Mouse (Mus musculus): Measurements from ENCODE around the gene Zbtb1.
A peak's percentile ranks its signal among the peaks of the same experiment; 100 is the strongest.
"Not testable (repeated sequence)": the region's sequence is repeated elsewhere in the genome, so short reads cannot be mapped to it uniquely, and the experiment has no call there.

Zbtb1 gene

DNA sequence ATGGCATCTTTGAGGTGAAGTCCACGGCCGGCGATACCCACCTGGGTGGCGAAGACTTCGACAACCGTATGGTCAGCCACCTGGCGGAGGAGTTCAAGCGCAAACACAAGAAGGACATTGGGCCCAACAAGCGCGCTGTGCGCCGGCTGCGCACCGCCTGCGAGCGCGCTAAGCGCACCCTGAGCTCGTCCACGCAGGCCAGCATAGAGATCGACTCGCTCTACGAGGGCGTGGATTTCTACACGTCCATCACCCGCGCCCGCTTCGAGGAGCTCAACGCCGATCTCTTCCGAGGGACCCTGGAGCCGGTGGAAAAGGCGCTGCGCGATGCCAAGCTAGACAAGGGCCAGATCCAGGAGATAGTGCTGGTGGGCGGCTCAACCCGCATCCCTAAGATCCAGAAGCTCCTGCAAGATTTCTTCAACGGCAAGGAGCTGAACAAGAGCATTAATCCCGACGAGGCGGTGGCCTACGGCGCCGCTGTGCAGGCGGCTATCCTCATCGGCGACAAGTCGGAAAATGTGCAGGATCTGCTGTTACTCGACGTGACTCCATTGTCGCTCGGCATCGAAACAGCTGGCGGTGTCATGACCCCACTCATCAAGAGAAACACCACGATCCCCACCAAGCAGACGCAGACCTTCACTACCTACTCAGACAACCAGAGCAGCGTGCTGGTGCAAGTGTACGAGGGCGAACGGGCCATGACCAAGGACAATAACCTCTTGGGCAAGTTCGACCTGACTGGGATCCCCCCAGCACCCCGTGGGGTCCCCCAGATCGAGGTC lies 35.3 kb downstream of the Zbtb1 start:
- DNase-seq = peak; percentile 35 to 57

GRCm38 (mm10) chr12:76405971-76406370 lies 35.9 kb downstream of the Zbtb1 start:
- peak in 1 of 2 experiments; percentile 52 for DNase-seq

GRCm38 (mm10) chr12:76407184-76407583 lies 37.1 kb downstream of the Zbtb1 start:
- DNase-seq = no peak

GRCm38 (mm10) chr12:76409166-76409565 lies 39.1 kb downstream of the Zbtb1 start:
- DNase-seq = no peak

DNA sequence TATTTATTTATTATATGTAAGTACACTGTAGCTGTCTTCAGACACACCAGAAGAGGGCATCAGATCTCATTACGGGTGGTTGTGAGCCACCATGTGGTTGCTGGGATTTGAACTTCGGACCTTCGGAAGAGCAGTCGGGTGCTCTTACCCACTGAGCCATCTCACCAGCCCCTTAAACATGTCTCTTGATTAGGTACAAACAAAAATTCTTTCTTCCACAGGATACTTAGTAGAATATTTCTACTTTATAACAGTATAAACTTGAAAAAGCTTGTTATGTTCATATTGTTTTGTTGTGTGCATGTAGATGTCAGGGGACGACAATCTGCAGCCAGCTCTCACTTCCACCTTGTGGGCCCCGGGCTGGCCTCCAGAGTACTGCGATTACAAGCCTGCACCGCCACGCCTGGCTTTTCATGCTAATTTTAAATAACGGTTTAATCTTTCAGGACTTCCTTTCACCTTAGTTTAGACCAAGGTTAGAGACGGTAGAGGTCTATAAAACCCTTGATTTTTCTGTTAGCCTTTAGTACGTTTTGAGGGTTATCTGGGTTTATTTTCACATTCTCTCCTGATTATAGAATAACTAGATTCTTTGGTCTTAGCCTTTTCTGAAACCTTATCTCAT lies 45.4 kb downstream of the Zbtb1 start:
- peak; percentile 59 to 62 for DNase-seq

- peak in 1 of 2 experiments; percentile 9 for DNase-seq
Measured at GRCm38 (mm10) chr12:76417433-76417854, 47.4 kb downstream of the Zbtb1 start, which contains the start of gene Ppp1r36. Ppp1r36 (plus strand) TSS chr12:76417538.

DNA sequence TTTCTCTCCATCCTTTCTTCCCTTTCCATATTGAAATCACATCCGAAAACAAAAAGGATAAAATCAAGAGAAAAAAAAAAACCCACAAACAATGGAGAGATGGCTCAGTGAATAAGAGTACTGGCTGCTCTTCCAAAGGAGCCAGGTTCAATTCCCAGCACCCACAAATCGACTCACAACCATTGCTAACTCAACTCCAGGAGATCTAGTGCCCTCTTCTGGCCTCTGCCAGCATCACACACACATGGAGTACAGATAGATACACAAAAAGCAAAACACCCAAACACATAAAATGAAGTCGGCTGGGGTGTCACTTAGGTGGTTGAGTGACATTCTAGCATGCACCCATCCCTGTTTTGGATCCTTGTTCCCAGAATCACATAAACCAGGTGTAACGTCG lies 48.3 kb downstream of the Zbtb1 start:
- DNase-seq = peak in 1 of 2 experiments; percentile 11

DNA sequence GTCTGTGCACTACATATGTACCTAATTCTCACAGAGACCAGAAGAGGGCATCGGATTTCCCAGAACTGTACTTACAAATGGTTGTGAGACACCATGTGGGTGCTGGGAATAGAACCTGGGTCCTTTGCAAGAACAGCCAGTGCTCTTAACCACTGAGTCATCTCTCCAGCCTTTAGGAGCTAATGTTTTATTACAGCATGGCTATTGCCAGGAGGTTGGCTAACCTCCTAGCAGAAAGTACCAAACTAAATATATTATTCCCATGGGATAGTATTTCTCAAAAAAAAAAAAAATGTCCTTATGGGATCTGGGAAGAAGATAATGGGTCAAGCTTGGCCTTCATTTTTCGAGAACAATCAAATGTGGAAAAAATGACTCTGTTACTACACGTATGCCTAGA lies 55.2 kb downstream of the Zbtb1 start:
- DNase-seq = no peak

GRCm38 (mm10) chr12:76427546-76427945 lies 57.5 kb downstream of the Zbtb1 start:
- DNase-seq = no peak

GRCm38 (mm10) chr12:76430879-76431406 lies 60.9 kb downstream of the Zbtb1 start:
- DNase-seq = no peak

DNA sequence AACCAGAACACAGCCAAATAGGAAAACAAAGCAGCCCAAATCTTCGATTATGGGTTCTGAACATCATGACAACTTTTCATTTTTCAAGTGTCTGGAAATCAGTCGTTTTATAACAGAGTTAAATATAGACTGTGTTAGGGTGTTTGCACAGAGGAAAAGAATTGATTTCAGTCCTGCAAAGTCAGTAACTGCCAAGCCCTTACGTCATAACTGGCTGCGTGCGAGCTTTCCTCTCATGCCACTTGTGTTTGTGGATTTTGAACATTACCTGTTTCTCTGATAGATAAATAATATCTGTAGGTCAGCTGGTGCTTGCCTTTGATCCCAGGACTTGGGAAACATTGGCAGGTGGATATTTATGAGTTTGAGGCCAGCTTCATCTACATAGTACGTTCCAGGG lies 61.4 kb downstream of the Zbtb1 start:
- no peak for DNase-seq

DNA sequence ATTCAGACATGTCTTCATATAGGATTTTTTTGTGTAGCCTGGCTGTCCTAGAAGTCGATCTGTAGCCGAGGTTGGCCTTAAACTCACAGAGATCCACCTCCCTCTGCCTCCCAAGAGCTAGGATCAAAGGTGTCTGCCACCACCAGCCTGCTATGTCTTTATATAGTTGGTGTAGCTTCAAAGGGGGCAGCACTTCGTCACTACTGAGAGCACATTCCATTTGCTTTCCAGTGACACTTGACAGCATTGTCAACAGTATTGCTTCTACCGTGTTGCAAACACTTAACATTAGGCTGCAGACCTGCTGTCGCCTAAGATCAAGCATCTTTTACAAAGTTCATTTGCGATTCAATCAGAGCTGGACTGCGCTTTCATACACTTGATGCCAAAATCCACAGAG lies 64.0 kb downstream of the Zbtb1 start:
- DNase-seq = no peak

GRCm38 (mm10) chr12:76435084-76435483 lies 65.0 kb downstream of the Zbtb1 start:
- DNase-seq = no peak

DNA sequence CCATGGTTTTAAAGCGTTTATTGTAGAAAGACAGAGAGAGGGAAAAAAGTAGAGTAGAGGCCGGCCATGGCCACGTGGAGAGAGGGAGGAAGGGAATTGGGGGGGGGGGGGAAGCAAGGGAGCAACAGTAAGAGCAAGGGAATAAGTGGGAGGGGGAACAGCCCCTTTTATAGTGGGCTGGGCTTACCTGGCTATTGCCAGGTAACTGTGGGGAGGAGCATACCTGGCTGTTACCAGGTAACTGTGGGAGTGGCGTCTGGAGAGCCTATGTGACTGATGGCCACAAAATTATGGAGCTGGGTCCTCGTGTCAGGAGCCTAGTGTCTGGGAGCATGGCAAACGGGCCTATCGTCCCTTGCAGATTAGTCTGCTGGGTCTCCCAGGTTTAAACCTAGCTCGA lies 65.5 kb downstream of the Zbtb1 start:
- no peak for DNase-seq

DNA sequence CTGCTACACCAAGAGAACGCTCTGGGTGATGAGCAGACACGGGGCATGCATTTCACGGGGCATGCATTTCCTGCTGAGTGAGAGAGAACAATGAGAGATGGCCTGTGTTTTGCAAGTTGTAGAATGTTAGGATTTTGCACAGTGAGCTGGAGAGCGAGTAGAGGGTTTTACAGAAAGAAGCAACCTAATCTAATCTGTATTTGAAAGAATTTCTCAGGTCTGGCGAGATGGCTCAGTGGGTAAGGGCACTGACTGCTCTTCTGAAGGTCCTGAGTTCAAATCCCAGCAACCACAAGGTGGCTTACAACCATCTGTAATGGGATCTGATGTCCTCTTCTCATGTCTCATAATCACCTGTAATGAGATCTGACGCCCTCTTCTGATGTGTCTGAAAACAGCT lies 73.4 kb downstream of the Zbtb1 start:
- DNase-seq = not testable (repeated sequence)

GRCm38 (mm10) chr12:76444359-76444772 lies 74.3 kb downstream of the Zbtb1 start:
- peak in 1 of 2 experiments; percentile 8 for DNase-seq

GRCm38 (mm10) chr12:76444862-76445261 lies 74.8 kb downstream of the Zbtb1 start:
- no peak for DNase-seq

DNA sequence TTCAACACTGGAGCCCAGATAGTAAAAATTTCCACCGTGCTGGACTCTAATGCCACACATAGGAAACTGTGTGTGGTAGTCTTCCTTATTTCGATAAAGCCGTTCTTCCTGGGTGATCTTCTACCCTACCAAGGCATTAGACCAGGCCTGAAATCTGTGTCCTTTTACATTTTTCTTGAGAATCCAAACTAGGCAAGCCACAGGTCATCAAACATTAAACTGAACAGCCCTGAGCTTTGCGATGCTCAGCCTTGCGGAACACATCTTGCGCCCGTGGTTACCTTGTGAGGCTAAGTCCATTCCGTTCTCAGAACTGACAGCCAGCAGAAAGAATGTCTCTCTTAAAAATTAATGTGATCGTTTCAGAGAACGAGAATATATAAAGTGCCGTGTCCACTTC lies 76.1 kb downstream of the Zbtb1 start:
- DNase-seq = no peak
